In the genomic region with DNA sequence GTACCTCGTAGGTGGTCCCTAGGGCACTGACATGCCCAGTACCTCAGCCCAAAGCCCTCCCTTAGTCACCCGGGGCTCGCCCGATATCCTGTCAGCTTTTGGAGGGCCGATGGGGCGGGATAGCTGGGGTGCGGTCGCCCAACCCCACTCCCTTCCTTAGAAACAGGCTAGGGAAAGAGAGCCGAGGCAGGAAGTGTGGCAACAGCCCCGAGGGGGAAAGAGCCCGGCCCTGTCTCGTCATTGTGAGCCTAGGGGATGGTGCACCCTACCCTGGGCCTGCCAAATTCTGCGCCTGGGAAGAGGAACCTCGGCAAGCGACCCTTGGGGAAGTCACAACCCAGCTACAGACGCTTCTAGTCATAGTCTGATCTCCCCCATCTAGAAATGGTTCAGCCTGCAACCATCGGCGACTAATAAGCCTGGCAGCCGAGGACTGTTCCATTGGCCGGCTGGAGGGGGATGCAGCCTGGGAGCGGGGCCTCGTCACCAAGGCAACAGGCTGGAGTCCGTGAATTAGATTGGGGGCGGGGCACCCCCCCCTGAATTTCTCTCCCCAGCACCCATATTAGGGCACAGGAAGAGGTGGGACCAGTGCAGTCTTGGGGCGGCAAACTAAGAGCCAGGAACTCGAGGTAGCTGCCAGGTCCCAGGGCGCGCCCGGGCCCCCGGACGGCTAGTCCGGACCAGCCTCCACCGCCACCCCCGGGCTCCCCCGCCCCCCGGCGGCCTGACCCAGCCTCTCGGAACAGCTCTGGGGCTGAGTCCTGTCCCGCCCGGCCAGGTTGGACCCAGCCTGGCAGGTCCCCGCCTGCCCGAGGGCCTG, we compare ENCODE assay signal across 8 mouse cellular contexts. TPM values are rescaled to one million over a fixed set of nuclear protein-coding genes. Genes with fewer than 3 reads are reported as not detected.
DNase-seq lines count a peak whose midpoint lies in the region; ATAC-seq lines count a peak whose summit lies in the region.

No protein-coding gene starts in this region.

- H3K27ac ChIP-seq in intestine, embryonic 14.5 days (ENCODE audit: low read depth) = peak overlapping the region; percentile 77

- peak; percentile 84 to 87 for DNase-seq in adrenal gland, adult 18-20 months (ENCODE audit: low spot score in 2 of 2)
- DNase-seq in embryo, embryonic 10.5 days (ENCODE audit: low spot score) = peak; percentile 92
- DNase-seq in gastrocnemius, postnatal 14 days = peak; percentile 91
- peak; percentile 94 for DNase-seq in intestine, embryonic 14.5 days (ENCODE audit: low spot score)
- peak; percentile 92 to 96 for DNase-seq in left cerebral cortex, postnatal 14 days (ENCODE audit: low spot score in 2 of 2)
- DNase-seq in right cerebral cortex, postnatal 25 days = peak; percentile 91
- DNase-seq in urinary bladder, postnatal 36 days (ENCODE audit: low spot score in 2 of 2) = peak; percentile 93

- intact Hi-C loops in gastrocnemius, postnatal 14 days (cut with DNase I; ENCODE audit: low total_unique reads) = no loop called here
- intact Hi-C loops in left cerebral cortex, postnatal 14 days (cut with DNase I) = no loop called here

- H3K9me3 ChIP-seq in intestine, embryonic 14.5 days (ENCODE audit: control insufficient read depth, low read length) = no peaks in the 10 kb centered on the region

- H3K4me3 ChIP-seq in intestine, embryonic 14.5 days (ENCODE audit: low read depth, low read length) = peak overlapping the region; percentile 54

- under 1% methylated on average over 42 of the region's 42 CpGs for WGBS in intestine, embryonic 14.5 days

- peaks cover 8% of the 10 kb centered on the region for H3K27me3 ChIP-seq in intestine, embryonic 14.5 days (replicated peaks; ENCODE audit: control insufficient read depth, insufficient read depth, low read length)

- peak overlapping the region; percentile 99 for H3K4me2 ChIP-seq in intestine, embryonic 14.5 days (ENCODE audit: low read length)

- peak overlapping the region; percentile 49 for H3K9ac ChIP-seq in intestine, embryonic 14.5 days (ENCODE audit: low read length)

- ATAC-seq in intestine, embryonic 14.5 days (replicated peaks; ENCODE audit: low FRiP score, low TSS enrichment, low read depth) = peak; percentile 36
- peak; percentile 27 for ATAC-seq in megakaryocyte-erythroid progenitor cell, adult 5-6 weeks (replicated peaks; ENCODE audit: low FRiP score, low TSS enrichment, poor library complexity, severe bottlenecking)

- peaks cover 6% of the 10 kb centered on the region; the same call in 1 of the 2 replicates for H3K36me3 ChIP-seq in intestine, embryonic 14.5 days (ENCODE audit: control insufficient read depth, insufficient read depth, low read length)

- H3K4me1 ChIP-seq in intestine, embryonic 14.5 days (replicated peaks; ENCODE audit: control insufficient read depth, insufficient read depth, low read length) = peaks cover 65% of the 10 kb centered on the region

RNA-seq across cellular contexts. Expression of gene Junb, which starts 1.3 kb away (rescaled TPM):
- 10 to 100 TPM; 27.1 to 28.5 TPM for total RNA-seq in adrenal gland, adult 18-20 months (2021)
- total RNA-seq in gastrocnemius, postnatal 14 days (2021) = 1 to 10 TPM; 6.2 to 6.3 TPM
- 14.4 and 17.2 TPM in 2 replicates for polyA plus RNA-seq in intestine, embryonic 14.5 days (2014; fragmentation: Nextera tagmentation; extraction: Ambion mirVana)
- 10 to 100 TPM; 51.5 to 65.4 TPM for total RNA-seq in left cerebral cortex, postnatal 14 days (2021)
- total RNA-seq in megakaryocyte-erythroid progenitor cell, adult 5-6 weeks (2014; fragmentation: Nextera tagmentation) = 4.1 and 8.0 TPM in 2 replicates
- 57.8 and 74.2 TPM in 2 replicates for total RNA-seq in megakaryocyte-erythroid progenitor cell, adult 5-6 weeks (2017)

RNA-seq across cellular contexts. Expression of gene Rnaseh2a, which starts 10.2 kb away (rescaled TPM):
- total RNA-seq in adrenal gland, adult 18-20 months (2021) = 100 to 1,000 TPM in 1 of 2 experiments, 10 to 100 TPM in 1; 80.9 to 131 TPM
- 10 to 100 TPM; 22.6 to 28.4 TPM for total RNA-seq in gastrocnemius, postnatal 14 days (2021)
- polyA plus RNA-seq in intestine, embryonic 14.5 days (2014; fragmentation: Nextera tagmentation; extraction: Ambion mirVana) = 132 and 141 TPM in 2 replicates
- 10 to 100 TPM; 38.1 to 52.0 TPM for total RNA-seq in left cerebral cortex, postnatal 14 days (2021)
- 198 and 202 TPM in 2 replicates for total RNA-seq in megakaryocyte-erythroid progenitor cell, adult 5-6 weeks (2014; fragmentation: Nextera tagmentation)
- total RNA-seq in megakaryocyte-erythroid progenitor cell, adult 5-6 weeks (2017) = 119 and 151 TPM in 2 replicates

RNA-seq across cellular contexts. Expression of gene Prdx2, which starts 10.4 kb away (rescaled TPM):
- total RNA-seq in adrenal gland, adult 18-20 months (2021) = 100 to 1,000 TPM; 740 to 761 TPM
- 100 to 1,000 TPM; 224 to 248 TPM for total RNA-seq in gastrocnemius, postnatal 14 days (2021)
- polyA plus RNA-seq in intestine, embryonic 14.5 days (2014; fragmentation: Nextera tagmentation; extraction: Ambion mirVana) = 771 and 821 TPM in 2 replicates
- total RNA-seq in left cerebral cortex, postnatal 14 days (2021) = 100 to 1,000 TPM; 402 to 429 TPM
- total RNA-seq in megakaryocyte-erythroid progenitor cell, adult 5-6 weeks (2014; fragmentation: Nextera tagmentation) = 898 and 1,004 TPM in 2 replicates
- 1,011 and 1,021 TPM in 2 replicates for total RNA-seq in megakaryocyte-erythroid progenitor cell, adult 5-6 weeks (2017)

RNA-seq across cellular contexts. Expression of gene Gm49661, which starts 10.6 kb away (rescaled TPM):
- total RNA-seq in adrenal gland, adult 18-20 months (2021) = 1 to 10 TPM; 1.9 TPM
- total RNA-seq in gastrocnemius, postnatal 14 days (2021) = not detected
- polyA plus RNA-seq in intestine, embryonic 14.5 days (2014; fragmentation: Nextera tagmentation; extraction: Ambion mirVana) = not detected in 2 replicates
- total RNA-seq in left cerebral cortex, postnatal 14 days (2021) = not detected
- not detected in 2 replicates for total RNA-seq in megakaryocyte-erythroid progenitor cell, adult 5-6 weeks (2014; fragmentation: Nextera tagmentation)
- not detected in 2 replicates for total RNA-seq in megakaryocyte-erythroid progenitor cell, adult 5-6 weeks (2017)

RNA-seq across cellular contexts. Expression of gene Hook2, which starts 10.6 kb away (rescaled TPM):
- total RNA-seq in adrenal gland, adult 18-20 months (2021) = 1 to 10 TPM; 6.3 to 7.2 TPM
- 1 to 10 TPM; 1.4 to 1.5 TPM for total RNA-seq in gastrocnemius, postnatal 14 days (2021)
- 36.0 and 40.7 TPM in 2 replicates for polyA plus RNA-seq in intestine, embryonic 14.5 days (2014; fragmentation: Nextera tagmentation; extraction: Ambion mirVana)
- total RNA-seq in left cerebral cortex, postnatal 14 days (2021) = 1 to 10 TPM; 7.5 to 8.1 TPM
- total RNA-seq in megakaryocyte-erythroid progenitor cell, adult 5-6 weeks (2014; fragmentation: Nextera tagmentation) = 7.7 and 9.6 TPM in 2 replicates
- 11.0 and 19.9 TPM in 2 replicates for total RNA-seq in megakaryocyte-erythroid progenitor cell, adult 5-6 weeks (2017)

Comparison
In these comparisons a context has a peak if more than half of its experiments do, and no peak if none do; other contexts are left out.
1. Peak in every context shown above with its lines: DNase-seq, ATAC-seq, H3K4me3 ChIP-seq and H3K27ac ChIP-seq.